Mouse (Mus musculus): Measurements from ENCODE around the gene Cdc26.

- TF ChIP-seq CTCF (IDR thresholded peaks at IDR 0.05; ENCODE audit: low read depth, low read length) (no peak), TAL1 (conservative IDR thresholded peaks at IDR 0.05; ENCODE audit: low read depth, low read length) (no peak)
Observed at GRCm38 (mm10) chr4:62357631-62358148, 50.8 kb downstream of the Cdc26 start.
